Mouse (Mus musculus) thymus, adult 2 months (tissue): Measurements from ENCODE around the gene Pak1. TPM values are rescaled to one million over a fixed set of nuclear protein-coding genes. Genes with fewer than 3 reads are reported as not detected.
A peak's percentile ranks its signal among the peaks of the same experiment; 100 is the strongest.

Experiments used
- DNase-seq: peaks from one replicate; pipeline ENCODE4 v3.0.0; 2021
- H3K27ac ChIP-seq: fragments of 200-500 bp; 2 replicates; pipeline ENCODE4 v1.5.1; 2012; ENCODE audit warnings: low read length, control low read depth; ENCODE audit not compliant: control insufficient read depth, insufficient read depth
- H3K27me3 ChIP-seq: fragments of 200-500 bp; 2 replicates; pipeline ENCODE4 v1.6.1; 2012; ENCODE audit warnings: mild to moderate bottlenecking, low read length, moderate library complexity, mixed read lengths; ENCODE audit not compliant: control insufficient read depth, insufficient read depth
- H3K36me3 ChIP-seq: fragments of 200-500 bp; 2 replicates; pipeline ENCODE4 v1.6.1; 2012; ENCODE audit warnings: mild to moderate bottlenecking, low read length, moderate library complexity; ENCODE audit not compliant: control insufficient read depth, insufficient read depth
- H3K4me1 ChIP-seq: fragments of 200-500 bp; replicated peaks from 2 replicates; pipeline ENCODE4 v1.6.1; 2012; ENCODE audit warnings: low read length; ENCODE audit not compliant: control insufficient read depth, insufficient read depth
- H3K4me3 ChIP-seq: fragments of 200-500 bp; 2 replicates; pipeline ENCODE4 v1.5.1; 2012; ENCODE audit warnings: mild to moderate bottlenecking, low read length, control low read depth, moderate library complexity; ENCODE audit not compliant: control insufficient read depth, insufficient read depth
- CTCF ChIP-seq: fragments of 200-500 bp; IDR thresholded peaks from 2 replicates; pipeline ENCODE4 v1.5.1; 2012; ENCODE audit warnings: mild to moderate bottlenecking, control low read depth, low read length, moderate library complexity, borderline replicate concordance; ENCODE audit not compliant: control insufficient read depth, poor library complexity, insufficient read depth; ENCODE audit errors: extremely low read depth
- POLR2A ChIP-seq: fragments of 200-500 bp; IDR thresholded peaks from 2 replicates; pipeline ENCODE4 v1.6.1; 2012; ENCODE audit warnings: mild to moderate bottlenecking, low read length, control low read depth, moderate library complexity; ENCODE audit not compliant: control insufficient read depth, poor library complexity, insufficient read depth; ENCODE audit errors: extremely low read depth
- WGBS: fragments of 180-500 bp; shearing (Covaris S2); methylation state at CpG from one replicate; pipeline ENCODE4 v1.1.7; 2018; 5-methylcytosine and 5-hydroxymethylcytosine counted together
- polyA plus RNA-seq: library from polyadenylated mRNA; depleted of rRNA; stranded (reverse); fragments of >200 nt; gene quantifications from 2 replicates; pipeline ENCODE4 v1.2.3, GENCODE M21; 2012

The Pak1 gene
- polyA plus RNA-seq, 1 experiment = 11.8 TPM

DNA sequence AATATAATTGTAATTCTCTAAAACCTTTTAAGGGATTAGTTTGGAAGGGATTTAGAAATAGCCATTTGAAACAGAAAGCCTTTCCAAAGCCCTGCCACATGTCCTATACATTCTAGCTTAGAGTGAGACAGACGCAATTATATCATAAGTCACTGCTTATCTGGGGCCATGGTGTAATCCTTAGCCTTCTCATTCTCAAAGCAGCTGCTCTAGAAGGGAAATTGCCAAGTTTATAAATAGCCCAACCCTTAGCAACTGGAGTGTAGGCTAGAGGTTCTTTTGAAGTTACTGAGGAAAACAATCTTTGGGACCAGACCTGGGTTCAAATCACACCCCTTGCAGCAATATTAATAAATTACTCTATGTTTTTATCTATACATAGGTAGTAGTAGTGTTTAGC lies 76.2 kb downstream of the Pak1 start:
- Histone ChIP-seq H3K4me3 (no peak overlapping the region), H3K27me3 (no peaks in the 10 kb centered on the region), H3K4me1 (no peaks in the 10 kb centered on the region), H3K36me3 (no peaks in the 10 kb centered on the region), H3K27ac (no peak overlapping the region)
- TF ChIP-seq POLR2A = no peak
- no peak for TF ChIP-seq CTCF
- no peak for DNase-seq
- 96% methylated on average over 1 of the region's 1 CpGs for WGBS

DNA sequence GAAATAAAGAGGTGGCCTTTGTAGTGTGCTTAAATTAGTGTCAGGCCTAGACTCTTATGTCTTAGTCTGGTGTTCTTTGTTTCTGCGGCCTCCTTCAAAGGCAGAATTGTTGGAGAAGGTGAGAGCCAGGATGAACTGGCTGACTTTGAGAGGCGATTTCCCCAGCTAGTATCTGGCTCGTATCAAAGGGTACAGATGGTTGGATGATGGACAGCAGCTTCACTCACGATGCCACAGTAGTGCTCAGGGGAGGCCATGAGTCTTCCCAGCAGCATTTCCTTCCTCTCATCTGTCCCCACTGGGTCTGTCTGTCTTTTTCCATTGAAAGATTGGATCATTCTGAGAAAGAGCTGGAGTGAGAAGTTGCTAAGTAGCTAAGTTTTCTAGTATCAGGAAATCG lies 79.5 kb downstream of the Pak1 start:
- no peaks in the 10 kb centered on the region for H3K4me1 ChIP-seq
- no peak for TF ChIP-seq POLR2A
- no peaks in the 10 kb centered on the region for H3K36me3 ChIP-seq
- H3K27me3 ChIP-seq = no peaks in the 10 kb centered on the region
- WGBS = 91% methylated on average over 5 of the region's 5 CpGs
- H3K4me3 ChIP-seq = no peak overlapping the region
- H3K27ac ChIP-seq = no peak overlapping the region
- no peak for DNase-seq

DNA sequence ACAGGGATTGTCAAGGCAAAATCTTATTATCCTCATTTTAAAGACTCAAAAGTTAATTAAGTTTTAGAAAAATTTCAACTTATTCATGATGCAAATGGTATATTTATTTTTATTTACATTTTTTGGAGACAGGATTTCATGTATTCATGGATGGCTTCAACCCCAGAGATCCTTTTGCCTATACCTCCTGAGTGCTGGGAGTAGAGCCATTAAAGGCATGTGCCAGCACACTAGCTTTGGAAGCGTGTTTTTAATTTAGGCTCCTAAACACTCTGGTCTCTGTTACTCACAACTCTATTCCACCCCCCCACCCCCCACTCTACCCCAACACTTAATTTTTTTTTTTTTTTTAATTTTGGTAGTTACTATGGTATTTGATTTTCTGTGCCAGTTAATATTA lies 80.4 kb downstream of the Pak1 start:
- Histone ChIP-seq H3K4me1 (no peaks in the 10 kb centered on the region), H3K27me3 (no peaks in the 10 kb centered on the region), H3K27ac (no peak overlapping the region), H3K4me3 (no peak overlapping the region), H3K36me3 (no peaks in the 10 kb centered on the region)
- 94% methylated on average over 1 of the region's 1 CpGs for WGBS
- TF ChIP-seq CTCF (no peak), POLR2A (no peak)
- no peak for DNase-seq

DNA sequence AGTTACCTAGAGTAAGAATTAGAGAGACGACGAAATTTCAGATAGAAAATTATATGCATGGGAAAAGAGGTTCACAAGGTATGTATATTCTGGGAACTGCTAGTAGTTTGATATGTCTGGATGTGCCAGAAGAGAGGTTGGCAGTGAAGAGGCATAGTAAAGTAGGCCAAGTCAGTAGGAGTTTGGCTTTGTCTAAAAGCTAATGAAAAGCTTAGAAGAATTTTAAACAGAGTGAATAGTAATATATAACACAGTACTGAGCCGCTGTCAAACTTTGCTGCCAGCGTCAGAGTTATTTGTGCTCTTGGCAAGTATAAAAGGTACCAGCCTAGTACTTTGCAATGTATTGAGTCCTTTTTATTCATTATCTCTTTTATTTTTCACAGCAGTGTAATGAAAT lies 84.1 kb downstream of the Pak1 start:
- no peak overlapping the region for H3K4me3 ChIP-seq
- over 99% methylated on average over 4 of the region's 4 CpGs for WGBS
- no peaks in the 10 kb centered on the region for H3K36me3 ChIP-seq
- H3K4me1 ChIP-seq = no peaks in the 10 kb centered on the region; the same call in 1 of the 2 replicates
- no peaks in the 10 kb centered on the region for H3K27me3 ChIP-seq
- no peak for TF ChIP-seq CTCF
- no peak for TF ChIP-seq POLR2A
- no peak overlapping the region for H3K27ac ChIP-seq
- DNase-seq = no peak

DNA sequence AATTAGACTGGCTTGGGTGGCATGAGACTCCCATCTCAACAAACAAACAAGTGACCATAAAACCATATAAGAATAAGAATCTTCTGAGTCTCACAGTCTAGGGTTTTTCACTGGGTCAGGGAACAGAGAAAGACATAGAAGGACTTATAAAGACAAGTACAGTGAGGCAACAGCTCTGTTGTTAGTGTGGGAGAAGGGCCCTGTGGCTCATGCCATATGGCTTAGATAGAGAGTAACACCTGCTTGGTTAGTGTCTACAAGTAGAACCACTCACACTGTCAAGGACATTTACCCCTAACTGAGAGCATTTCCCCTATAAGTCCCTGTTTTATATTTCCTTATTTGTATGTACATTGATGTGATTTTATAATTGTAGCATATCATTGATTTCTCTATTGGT lies 85.0 kb downstream of the Pak1 start:
- Histone ChIP-seq H3K27ac (no peak overlapping the region), H3K4me1 (no peaks in the 10 kb centered on the region; the same call in 1 of the 2 replicates), H3K36me3 (no peaks in the 10 kb centered on the region), H3K27me3 (no peaks in the 10 kb centered on the region), H3K4me3 (no peak overlapping the region)
- no peak for TF ChIP-seq POLR2A
- DNase-seq = no peak

DNA sequence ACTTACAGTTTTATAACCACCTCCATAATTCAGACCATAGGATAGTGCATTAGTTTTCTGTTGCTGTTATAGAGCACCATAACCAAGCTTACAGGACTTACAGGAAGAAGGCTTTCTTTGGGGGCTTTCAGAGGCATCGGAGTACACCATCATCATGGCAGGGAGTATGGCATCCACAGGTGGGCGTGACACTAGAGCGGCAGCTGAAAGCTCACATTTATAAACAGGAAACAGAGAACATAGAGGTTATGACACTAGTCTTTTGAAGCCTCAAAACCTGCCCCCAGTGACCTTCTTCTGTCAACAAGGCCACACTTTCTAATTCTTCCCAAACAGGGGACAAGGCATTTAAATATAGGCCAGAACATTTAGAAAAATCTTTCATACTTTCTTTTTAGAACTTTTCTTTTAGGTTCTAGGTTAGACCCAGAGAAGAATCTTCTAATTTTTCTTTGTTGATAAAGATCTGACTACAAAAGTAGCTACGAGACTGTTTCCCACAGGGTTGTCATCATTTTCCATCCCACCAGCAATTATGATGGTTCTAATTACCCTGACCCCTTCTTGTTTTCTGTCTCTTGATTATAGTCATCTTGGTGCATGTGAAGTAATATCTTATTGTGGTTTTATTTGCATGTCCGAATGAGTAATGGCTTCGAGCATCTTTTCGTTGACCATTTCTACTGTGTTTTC lies 89.7 kb downstream of the Pak1 start:
- TF ChIP-seq CTCF = no peak
- TF ChIP-seq POLR2A = no peak
- Histone ChIP-seq H3K27ac (no peak overlapping the region), H3K4me1 (no peaks in the 10 kb centered on the region; the same call in 1 of the 2 replicates), H3K36me3 (no peaks in the 10 kb centered on the region), H3K27me3 (no peaks in the 10 kb centered on the region), H3K4me3 (no peak overlapping the region)
- peak; percentile 52 for DNase-seq
- 68% methylated on average over 7 of the region's 7 CpGs for WGBS

DNA sequence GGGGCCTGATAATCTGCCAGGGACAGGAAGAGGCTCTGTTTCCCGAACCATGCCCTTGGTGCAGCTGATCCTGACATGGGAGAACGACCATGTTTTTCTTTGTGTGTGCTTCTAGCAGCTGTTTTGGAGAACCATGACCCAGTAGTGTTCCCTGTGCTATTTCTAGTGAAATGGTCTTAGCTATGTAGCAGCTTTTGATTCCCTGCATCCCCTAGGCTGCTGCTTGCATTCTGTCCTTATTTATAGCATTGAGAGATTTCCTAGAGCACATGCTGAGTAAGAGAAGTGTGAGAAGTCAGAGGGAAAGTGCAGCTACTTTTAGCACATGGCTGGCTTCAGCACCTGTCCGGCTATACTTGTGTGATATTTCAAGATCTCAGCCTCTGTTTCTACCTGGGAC lies 123.3 kb downstream of the Pak1 start:
- no peaks in the 10 kb centered on the region for H3K36me3 ChIP-seq
- WGBS = 89% methylated on average over 3 of the region's 3 CpGs
- H3K4me3 ChIP-seq = no peak overlapping the region
- no peaks in the 10 kb centered on the region for H3K27me3 ChIP-seq
- TF ChIP-seq CTCF (no peak), POLR2A (no peak)
- H3K4me1 ChIP-seq = no peaks in the 10 kb centered on the region
- DNase-seq = no peak
- no peak overlapping the region for H3K27ac ChIP-seq
